Mouse (Mus musculus): ENCODE data around the gene Psmd11.
"Not testable (repeated sequence)": the region's sequence is repeated elsewhere in the genome, so short reads cannot be mapped to it uniquely, and the experiment has no call there.

Psmd11 gene

DNA sequence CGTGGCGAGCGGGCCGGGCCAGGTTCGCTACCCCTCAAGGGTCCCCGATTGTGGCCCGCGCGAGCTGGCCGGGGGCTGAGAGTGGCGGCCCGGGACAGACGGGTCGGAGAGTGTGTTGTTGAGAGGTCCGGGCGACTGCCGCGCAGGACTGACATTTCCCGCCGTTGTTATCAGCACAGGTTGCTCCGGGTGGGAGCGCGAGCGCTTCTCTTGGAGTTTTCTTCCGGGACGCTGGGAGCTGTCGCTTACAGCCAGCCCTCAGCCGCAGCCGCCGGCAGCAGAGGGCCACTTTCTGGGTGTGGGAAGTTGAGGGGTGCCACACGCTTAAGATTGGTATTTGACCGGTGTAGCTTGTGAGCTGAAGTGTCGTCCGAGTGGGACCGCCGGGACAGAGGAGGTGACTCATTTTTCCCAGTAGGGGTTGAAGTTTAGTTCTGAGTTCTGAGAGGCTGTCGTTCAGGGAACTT lies 627 bp downstream of the Psmd11 start:
- peak; percentile 44 for DNase-seq (ENCODE audit: low spot score)

GRCm38 (mm10) chr11:80429500-80430166 lies 1.2 kb downstream of the Psmd11 start:
- peak; percentile 22 for DNase-seq (ENCODE audit: low spot score)

- no peak for DNase-seq (ENCODE audit: low spot score)
These were observed 2.0 kb downstream of the Psmd11 start for GRCm38 (mm10) chr11:80430366-80430910.

GRCm38 (mm10) chr11:80446916-80447315 lies 18.5 kb downstream of the Psmd11 start:
- DNase-seq (ENCODE audit: low spot score): no peak

DNA sequence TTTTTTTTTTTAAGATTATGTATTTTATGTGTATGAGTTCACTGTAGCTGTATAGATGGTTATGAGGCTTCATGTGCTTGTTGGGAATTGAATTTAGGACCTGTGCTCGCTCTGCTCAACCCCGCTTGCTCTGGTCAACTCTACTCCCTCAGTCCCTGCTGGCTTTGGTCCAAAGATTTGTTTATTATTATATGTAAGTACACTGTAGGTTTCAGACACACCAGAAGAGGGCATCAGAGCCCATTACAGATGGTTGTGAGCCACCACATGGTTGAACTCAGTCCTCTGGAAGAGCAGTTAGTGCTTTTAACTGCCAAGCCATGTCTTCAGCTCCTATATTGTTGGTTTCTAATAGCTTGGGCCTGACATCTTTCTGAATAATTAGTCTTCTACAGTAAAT lies 21.4 kb downstream of the Psmd11 start:
- peak; percentile 18 for DNase-seq (ENCODE audit: low spot score)

- DNase-seq (ENCODE audit: low spot score): no peak
These were observed 23.8 kb downstream of the Psmd11 start for GRCm38 (mm10) chr11:80452242-80452641.

GRCm38 (mm10) chr11:80453198-80453597 lies 24.8 kb downstream of the Psmd11 start:
- DNase-seq (ENCODE audit: low spot score): no peak

- DNase-seq (ENCODE audit: low spot score): not testable (repeated sequence)
These were observed 35.3 kb downstream of the Psmd11 start for GRCm38 (mm10) chr11:80463605-80464130.

DNA sequence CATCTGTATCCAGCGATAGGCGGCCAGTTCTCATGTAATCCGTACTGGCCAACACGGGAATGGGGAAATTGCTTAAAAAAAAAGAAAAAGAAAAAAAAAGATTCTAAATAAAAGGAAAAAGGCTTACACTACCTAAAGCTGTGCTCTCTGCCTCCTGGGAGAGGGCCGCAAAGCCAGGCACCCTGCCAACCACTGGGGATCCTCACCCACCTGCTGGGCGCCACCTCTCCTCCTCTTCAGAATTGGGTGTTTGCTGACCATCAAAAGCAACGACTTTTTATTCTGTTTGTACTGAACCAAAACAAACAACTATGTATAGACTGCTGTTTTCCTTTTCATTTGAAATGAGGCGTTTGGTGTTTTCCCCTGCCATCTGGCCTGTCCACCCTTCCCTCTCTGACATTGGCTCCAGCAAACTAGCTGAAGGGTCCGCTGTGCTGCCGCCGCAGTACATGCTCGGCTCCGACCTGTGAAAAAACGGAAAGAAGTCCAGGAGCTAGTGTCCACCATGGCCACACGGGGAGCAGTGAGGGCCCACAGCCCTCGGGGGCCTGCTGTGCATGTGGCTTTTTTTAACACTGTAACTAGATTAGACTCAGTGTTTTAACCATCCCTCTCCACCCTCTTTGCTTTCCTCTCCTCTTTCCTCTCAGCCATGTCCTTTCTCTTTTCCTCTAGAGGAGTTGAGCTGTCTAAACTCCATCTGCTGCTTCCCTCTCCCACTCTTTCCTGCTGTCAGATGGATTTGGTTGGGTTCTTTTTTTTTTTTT lies 43.6 kb downstream of the Psmd11 start:
- no peak for DNase-seq (ENCODE audit: low spot score)

GRCm38 (mm10) chr11:80474175-80474691 lies 45.8 kb downstream of the Psmd11 start:
- DNase-seq (ENCODE audit: low spot score): peak; percentile 40

- no peak for DNase-seq (ENCODE audit: low spot score)
These were observed 46.4 kb downstream of the Psmd11 start for GRCm38 (mm10) chr11:80474846-80475245.

DNA sequence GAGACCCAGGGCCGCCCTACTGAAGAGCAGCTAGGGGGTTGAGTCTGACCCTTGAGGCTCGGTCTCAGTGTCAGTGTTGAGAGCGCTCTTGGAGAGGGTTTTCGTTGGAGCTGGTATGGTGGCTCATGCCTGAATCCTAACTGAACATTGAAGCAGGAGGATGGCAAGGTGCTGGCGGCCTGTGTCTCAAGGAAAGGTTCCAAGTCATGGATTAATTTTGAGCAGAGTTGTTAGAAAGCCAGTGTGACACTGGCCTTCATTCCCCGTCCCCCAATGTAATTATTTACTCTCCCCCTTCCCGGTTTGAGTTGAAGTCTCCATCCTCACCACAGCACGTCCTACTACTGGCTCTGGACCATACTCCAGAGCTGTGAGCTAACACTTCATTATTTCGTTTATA lies 47.1 kb downstream of the Psmd11 start:
- no peak for DNase-seq (ENCODE audit: low spot score)

GRCm38 (mm10) chr11:80476222-80477189 lies 48.1 kb downstream of the Psmd11 start, which contains the start of gene Cdk5r1:
Cdk5r1 (plus strand) TSS chr11:80477023.
- DNase-seq (ENCODE audit: low spot score): peak; percentile 82

DNA sequence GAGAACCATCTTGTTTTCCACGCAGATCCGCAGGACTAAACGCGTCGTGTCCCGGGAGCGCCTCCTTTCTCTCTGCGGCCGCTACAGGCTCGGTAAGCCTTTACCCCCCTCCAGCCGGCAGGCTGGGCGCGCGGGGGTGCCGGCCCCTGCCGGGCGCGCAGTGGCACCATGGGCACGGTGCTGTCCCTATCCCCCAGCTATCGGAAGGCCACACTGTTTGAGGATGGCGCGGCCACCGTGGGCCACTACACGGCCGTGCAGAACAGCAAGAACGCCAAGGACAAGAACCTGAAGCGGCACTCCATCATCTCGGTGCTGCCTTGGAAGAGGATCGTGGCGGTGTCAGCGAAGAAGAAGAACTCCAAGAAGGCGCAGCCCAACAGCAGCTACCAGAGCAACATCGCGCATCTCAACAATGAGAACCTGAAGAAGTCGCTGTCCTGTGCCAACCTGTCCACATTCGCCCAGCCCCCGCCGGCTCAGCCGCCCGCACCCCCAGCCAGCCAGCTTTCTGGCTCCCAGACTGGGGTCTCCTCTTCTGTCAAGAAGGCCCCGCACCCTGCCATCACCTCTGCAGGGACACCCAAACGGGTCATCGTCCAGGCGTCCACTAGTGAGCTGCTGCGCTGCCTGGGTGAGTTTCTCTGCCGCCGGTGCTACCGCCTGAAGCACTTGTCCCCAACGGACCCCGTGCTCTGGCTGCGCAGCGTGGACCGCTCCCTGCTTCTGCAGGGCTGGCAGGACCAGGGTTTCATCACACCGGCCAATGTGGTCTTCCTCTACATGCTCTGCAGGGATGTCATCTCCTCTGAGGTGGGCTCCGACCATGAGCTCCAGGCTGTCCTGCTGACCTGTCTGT lies 49.2 kb downstream of the Psmd11 start:
- no peak for DNase-seq (ENCODE audit: low spot score)

DNA sequence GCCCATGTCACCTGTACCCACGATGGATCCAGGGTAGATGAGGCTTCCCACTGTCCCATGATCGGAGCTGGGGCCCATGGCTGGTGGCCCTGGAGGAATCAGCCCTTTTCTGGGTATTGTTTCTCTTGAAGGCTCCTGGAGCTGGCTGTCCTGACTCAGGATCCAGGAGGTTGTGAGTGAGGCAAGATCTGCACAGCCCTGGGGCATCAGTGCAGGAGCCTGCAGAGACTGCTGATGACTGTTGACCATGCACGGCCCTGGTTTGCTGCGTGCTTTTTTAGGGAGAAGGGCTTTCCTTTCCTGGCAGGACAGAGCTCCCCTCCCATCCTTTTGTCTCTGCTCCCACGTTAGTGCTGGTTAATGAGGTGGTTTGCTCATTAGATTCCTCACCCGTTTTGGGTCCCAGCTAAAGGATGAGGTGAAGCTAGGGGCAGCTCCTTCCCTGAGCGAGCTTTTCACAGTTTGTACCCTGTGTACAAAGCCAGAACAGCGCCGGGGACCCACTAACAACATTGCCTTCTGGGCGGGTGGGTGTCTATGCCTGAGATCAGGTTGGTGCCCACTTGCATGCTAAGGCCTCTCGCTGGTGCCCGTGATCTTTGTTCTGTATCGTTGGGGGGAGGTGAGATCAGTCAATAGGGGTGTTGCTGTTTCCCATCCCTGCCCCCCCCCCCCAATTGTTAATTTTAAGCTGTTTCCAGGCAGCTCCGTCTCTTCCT lies 50.4 kb downstream of the Psmd11 start:
- no peak for DNase-seq (ENCODE audit: low spot score)

- no peak for DNase-seq (ENCODE audit: low spot score)
These were observed 51.0 kb downstream of the Psmd11 start for GRCm38 (mm10) chr11:80479425-80479824.

DNA sequence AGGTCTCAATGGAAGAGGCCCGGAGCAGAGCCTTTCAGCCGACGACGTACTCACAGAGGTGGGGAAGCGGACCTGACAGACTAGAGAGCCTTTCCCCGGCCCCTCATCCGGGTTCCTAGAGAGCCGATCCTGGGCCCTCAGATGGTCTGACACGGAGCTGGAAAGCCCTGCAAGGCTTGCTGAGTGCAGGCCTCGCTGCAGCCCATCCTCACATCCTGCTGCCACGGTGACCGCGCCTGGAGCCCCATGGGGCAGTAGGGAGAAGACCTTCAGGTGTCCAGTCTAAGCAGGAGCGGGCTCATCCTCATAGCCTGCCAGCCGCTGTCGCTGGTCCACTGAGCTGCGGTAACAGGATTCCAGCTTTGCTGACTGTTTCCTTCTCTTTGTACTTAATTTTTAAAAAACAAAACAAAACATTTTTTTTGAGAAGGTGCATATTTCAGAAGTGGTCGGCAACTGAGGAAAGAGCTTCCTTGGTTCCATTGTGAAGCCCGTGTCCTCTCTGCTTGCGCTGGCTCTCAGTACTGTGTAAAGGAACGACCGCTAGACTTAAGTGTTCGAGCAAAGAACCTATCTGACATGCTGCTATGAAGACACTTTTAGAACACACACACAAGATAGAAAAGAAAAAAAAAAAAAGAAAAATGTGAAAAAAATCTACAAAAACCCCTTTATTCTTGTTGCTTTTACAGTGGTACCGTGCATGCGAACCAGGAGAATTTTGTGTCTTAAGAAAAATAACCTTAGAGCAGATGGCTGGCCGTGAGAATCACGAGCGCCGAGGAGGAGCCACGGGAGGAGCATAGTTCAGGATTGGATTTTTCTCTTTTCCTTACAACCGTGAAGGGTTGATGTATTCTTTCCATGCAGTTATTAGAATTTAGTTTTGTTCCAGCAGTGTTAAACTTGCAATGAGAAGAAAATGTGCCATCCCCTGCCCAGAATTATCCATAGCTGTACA lies 51.8 kb downstream of the Psmd11 start:
- no peak for DNase-seq (ENCODE audit: low spot score)

GRCm38 (mm10) chr11:80481409-80482050 lies 53.1 kb downstream of the Psmd11 start:
- DNase-seq (ENCODE audit: low spot score): no peak

Measured in adipocyte (in vitro differentiated cells).